Mouse (Mus musculus) hindbrain, postnatal 0 days (tissue): ENCODE data around the gene Hadhb. TPM values are rescaled to one million over a fixed set of nuclear protein-coding genes. Genes with fewer than 3 reads are reported as not detected.

Source experiments
- ATAC-seq: fragments of 200-750 bp; cut with Nextera tagmentation; 2 replicates; pipeline ENCODE4 v1.8.0; 2017; ENCODE audit warnings: mild to moderate bottlenecking, moderate TSS enrichment, moderate library complexity
- DNase-seq: peaks from one replicate; pipeline ENCODE4 v3.0.0-alpha.2; 2015; ENCODE audit warnings: low spot score
- H3K27ac ChIP-seq: fragments of 300-500 bp; sonication (generic); 2 replicates; pipeline ENCODE4 v1.5.1; 2014; ENCODE audit warnings: mild to moderate bottlenecking
- H3K27me3 ChIP-seq: fragments of 300-500 bp; sonication (generic); 2 replicates; pipeline ENCODE4 v1.6.1; 2014; ENCODE audit warnings: low read length, mixed read lengths; ENCODE audit not compliant: insufficient read depth
- H3K36me3 ChIP-seq: fragments of 300-500 bp; sonication (generic); 2 replicates; pipeline ENCODE4 v1.6.1; 2014; ENCODE audit warnings: low read length, mixed read lengths; ENCODE audit not compliant: insufficient read depth
- H3K4me1 ChIP-seq: fragments of 300-500 bp; sonication (generic); 2 replicates; pipeline ENCODE4 v1.6.1; 2014; ENCODE audit warnings: antibody characterized with exemption, low read length, mixed read lengths; ENCODE audit not compliant: insufficient read depth
- H3K4me2 ChIP-seq: fragments of 300-500 bp; sonication (generic); 2 replicates; pipeline ENCODE4 v1.6.1; 2014; ENCODE audit warnings: low read depth, mild to moderate bottlenecking, low read length, moderate library complexity, mixed read lengths
- H3K4me3 ChIP-seq: fragments of 300-500 bp; sonication (generic); 2 replicates; pipeline ENCODE4 v1.5.1; 2014; ENCODE audit warnings: low read length
- H3K9ac ChIP-seq: fragments of 300-500 bp; sonication (generic); replicated peaks from 2 replicates; pipeline ENCODE4 v1.6.1; 2014; ENCODE audit warnings: mild to moderate bottlenecking, low read length, moderate library complexity, mixed read lengths
- H3K9me3 ChIP-seq: fragments of 300-500 bp; sonication (generic); 2 replicates; pipeline ENCODE4 v1.6.1; 2016; ENCODE audit warnings: low read length, mixed read lengths
- CTCF ChIP-seq: IDR thresholded peaks from 2 replicates; pipeline ENCODE4 v1.5.1; 2016; ENCODE audit warnings: antibody characterized with exemption, control low read depth, low read depth
- WGBS: fragments of 180-500 bp; shearing (Covaris S2); extraction: QIAGEN DNeasy Blood & Tissue Kit; methylation state at CpG from one replicate; pipeline ENCODE4 v1.1.7; 2014; 5-methylcytosine and 5-hydroxymethylcytosine counted together
- polyA plus RNA-seq: library from polyadenylated mRNA; unstranded; fragments of >200 nt; fragmentation: Nextera tagmentation; extraction: Ambion mirVana; gene quantifications from 2 replicates; pipeline ENCODE4 v1.2.1, GENCODE M21; 2015
- total RNA-seq: library from RNA; depleted of rRNA; stranded (reverse); fragments of >200 nt; gene quantifications from 2 replicates; pipeline ENCODE4 v1.2.3, GENCODE M21; 2014

Hadhb gene
- total and polyA plus RNA-seq, 2 experiments from 2014 or later: 59.9 to 68.3 TPM

DNA sequence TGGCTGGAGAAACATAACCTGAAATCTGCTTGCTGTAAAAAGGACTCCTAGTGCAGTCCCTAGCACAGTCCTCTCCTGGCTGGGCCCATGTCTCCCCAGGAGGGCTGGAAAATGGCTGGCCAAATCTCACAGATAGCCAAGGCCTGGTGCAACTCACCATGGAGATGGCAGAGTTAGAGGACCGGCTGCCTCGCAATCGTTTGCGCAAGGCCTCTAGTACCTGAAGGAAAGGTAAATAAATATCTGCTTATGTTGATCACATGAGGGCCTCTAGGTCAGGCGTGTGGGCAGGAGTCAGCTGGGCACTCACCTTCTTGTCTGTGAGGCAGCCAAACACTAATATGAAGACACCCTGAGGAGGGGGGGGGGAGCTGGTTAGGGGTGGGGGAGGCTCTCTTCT, 40.3 kb downstream of the Hadhb start:
- no peaks in the 10 kb centered on the region for H3K4me1 ChIP-seq
- no peaks in the 10 kb centered on the region for H3K9me3 ChIP-seq
- DNase-seq (no peak), ATAC-seq (no peak)
- no peak overlapping the region for H3K4me3 ChIP-seq
- H3K27ac ChIP-seq: no peak overlapping the region
- no peak for TF ChIP-seq CTCF
- 92% methylated on average over 5 of the region's 5 CpGs for WGBS
- no peak overlapping the region for H3K9ac ChIP-seq
- H3K36me3 ChIP-seq: no peaks in the 10 kb centered on the region
- no peaks in the 10 kb centered on the region for H3K27me3 ChIP-seq
- H3K4me2 ChIP-seq: no peak overlapping the region

DNA sequence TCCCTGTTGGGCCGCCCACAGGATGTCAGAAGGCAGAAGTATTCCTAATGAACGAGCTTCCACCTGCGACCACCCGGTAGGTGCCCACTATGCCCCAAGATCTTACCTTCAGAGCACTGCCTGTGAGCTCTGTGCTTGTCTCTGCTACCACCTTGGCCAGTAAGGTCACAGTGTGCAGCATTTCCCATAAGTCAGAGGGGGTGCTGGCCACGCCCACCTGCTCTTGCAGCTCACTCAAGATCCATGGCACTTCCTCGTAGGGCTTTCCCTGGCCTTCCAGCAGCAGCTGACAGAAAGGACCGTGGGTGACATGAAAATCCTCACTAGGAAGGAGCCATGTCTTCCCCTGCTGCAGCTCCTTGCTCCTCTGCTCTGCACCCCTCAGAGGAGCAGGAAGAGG, 43.2 kb downstream of the Hadhb start:
- H3K27me3 ChIP-seq: no peaks in the 10 kb centered on the region
- no peak overlapping the region for H3K9ac ChIP-seq
- no peaks in the 10 kb centered on the region for H3K4me1 ChIP-seq
- H3K27ac ChIP-seq: no peak overlapping the region
- no peak overlapping the region for H3K4me3 ChIP-seq
- DNase-seq: no peak
- H3K36me3 ChIP-seq: no peaks in the 10 kb centered on the region
- no peak for ATAC-seq
- no peaks in the 10 kb centered on the region for H3K9me3 ChIP-seq
- no peak overlapping the region for H3K4me2 ChIP-seq
- 82% methylated on average over 7 of the region's 7 CpGs for WGBS
- TF ChIP-seq CTCF: no peak

DNA sequence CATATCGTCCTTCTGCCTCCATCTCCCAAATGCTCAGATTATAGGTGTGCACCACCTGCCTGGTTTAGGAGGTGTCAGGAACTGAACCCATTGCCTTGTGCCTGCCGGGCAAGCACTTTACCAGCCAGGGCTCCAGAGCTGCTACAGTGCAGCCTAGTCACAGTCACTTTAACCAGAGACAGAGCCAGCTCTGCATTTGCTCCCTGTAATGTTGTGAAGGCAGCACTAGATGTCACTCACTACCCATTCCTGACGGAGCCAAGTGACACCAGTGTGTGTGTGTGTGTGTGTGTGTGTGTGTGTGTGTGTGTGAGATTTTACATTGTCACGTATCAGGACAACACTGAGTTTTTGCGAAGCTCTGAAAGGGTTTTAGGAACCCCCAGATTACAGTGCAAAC, 46.5 kb downstream of the Hadhb start:
- no peak overlapping the region for H3K27ac ChIP-seq
- ATAC-seq: peak; percentile 87
- H3K4me3 ChIP-seq: no peak overlapping the region
- H3K9ac ChIP-seq: no peak overlapping the region
- H3K9me3 ChIP-seq: no peaks in the 10 kb centered on the region
- peak; percentile 82 for DNase-seq
- no peak overlapping the region for H3K4me2 ChIP-seq
- peak; percentile 95 for TF ChIP-seq CTCF
- WGBS: 40% methylated on average over 5 of the region's 5 CpGs
- no peaks in the 10 kb centered on the region for H3K27me3 ChIP-seq
- H3K4me1 ChIP-seq: no peaks in the 10 kb centered on the region
- no peaks in the 10 kb centered on the region for H3K36me3 ChIP-seq

DNA sequence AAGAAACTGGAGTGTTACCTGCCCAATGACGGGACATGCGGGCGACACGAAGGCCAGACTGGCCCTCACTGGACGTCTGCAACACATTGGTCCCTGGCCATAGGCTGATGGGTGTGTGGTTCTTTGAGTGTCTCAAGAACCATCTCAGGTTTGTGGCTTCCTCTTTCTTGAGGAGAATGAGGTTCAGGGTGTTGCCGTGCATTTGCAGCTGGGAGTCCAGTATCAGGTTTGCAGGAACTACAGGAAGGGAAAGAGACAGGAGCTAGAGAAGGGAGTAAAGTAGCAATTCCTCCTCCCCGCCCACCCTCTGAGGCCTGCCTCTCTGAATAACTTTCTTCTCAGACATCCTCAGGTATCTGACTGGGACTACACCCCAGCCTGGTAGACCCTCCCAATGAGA, 47.2 kb downstream of the Hadhb start:
- Histone ChIP-seq H3K9ac (no peak overlapping the region), H3K4me2 (no peak overlapping the region), H3K27ac (no peak overlapping the region), H3K4me3 (no peak overlapping the region), H3K36me3 (no peaks in the 10 kb centered on the region), H3K9me3 (no peaks in the 10 kb centered on the region), H3K4me1 (no peaks in the 10 kb centered on the region), H3K27me3 (no peaks in the 10 kb centered on the region)
- TF ChIP-seq CTCF: no peak
- WGBS: 91% methylated on average over 7 of the region's 7 CpGs
- DNase-seq (no peak), ATAC-seq (no peak)

DNA sequence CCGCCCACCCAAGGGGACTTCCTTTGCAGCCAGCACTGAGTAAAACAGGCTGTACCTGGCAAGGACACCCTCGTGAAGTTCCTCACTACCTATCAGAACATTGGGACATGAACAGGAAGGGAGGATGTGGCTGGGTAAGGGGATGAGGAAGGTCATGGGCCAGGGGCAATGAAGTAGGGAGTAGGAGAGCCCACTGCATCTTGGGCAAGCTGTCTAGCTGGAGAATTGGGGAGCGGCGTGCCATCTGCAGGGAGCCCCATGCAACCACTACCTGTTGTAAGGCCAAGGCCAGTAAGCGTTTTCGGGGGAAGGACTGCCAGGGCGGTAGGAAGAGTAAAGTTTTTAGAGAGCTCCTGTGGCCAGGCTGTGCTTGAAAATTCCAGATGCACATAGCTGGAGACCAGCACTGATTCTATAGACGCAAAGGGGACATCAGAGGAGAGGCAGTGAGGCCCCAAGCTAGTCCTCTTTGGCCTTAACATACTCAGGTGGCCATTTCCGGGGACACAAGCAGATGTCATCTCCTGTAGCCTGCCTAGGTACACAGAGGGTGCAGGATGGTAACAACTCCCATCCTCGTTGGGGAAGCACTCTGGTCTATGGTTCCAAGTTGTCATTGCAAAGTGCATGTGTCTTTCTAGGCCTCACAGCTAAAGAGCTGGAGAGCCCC, 48.3 kb downstream of the Hadhb start:
- Histone ChIP-seq H3K4me1 (no peaks in the 10 kb centered on the region), H3K9me3 (no peaks in the 10 kb centered on the region), H3K27me3 (no peaks in the 10 kb centered on the region), H3K4me3 (no peak overlapping the region), H3K9ac (no peak overlapping the region), H3K36me3 (no peaks in the 10 kb centered on the region), H3K4me2 (no peak overlapping the region), H3K27ac (no peak overlapping the region)
- no peak for TF ChIP-seq CTCF
- ATAC-seq (no peak), DNase-seq (no peak)
- WGBS: 86% methylated on average over 10 of the region's 10 CpGs

DNA sequence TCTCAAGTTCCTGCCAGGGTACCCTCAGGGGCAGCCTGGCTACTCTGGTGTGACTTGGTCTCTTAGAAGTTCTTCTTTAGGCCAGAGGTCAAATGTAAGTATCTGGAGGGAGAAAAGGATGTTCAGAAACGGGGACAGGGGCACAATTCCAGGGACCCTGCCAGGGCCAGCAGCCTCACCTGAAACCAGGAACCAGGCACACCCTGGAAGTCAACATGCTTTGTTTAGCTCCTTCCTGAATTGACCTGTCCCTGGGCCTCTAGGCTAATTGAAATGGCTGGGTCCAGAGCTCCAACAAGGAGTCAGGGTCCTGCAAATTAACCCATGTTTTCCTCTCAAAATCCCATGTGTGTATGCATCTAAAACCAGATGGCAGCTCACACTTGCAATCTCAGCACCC, 49.4 kb downstream of the Hadhb start:
- Histone ChIP-seq H3K27ac (no peak overlapping the region), H3K9ac (no peak overlapping the region), H3K36me3 (no peaks in the 10 kb centered on the region), H3K9me3 (no peaks in the 10 kb centered on the region), H3K4me2 (no peak overlapping the region), H3K4me3 (no peak overlapping the region), H3K4me1 (no peaks in the 10 kb centered on the region), H3K27me3 (no peaks in the 10 kb centered on the region)
- WGBS: 62% methylated on average over 1 of the region's 1 CpGs
- DNase-seq: no peak
- ATAC-seq: no peak
- no peak for TF ChIP-seq CTCF

DNA sequence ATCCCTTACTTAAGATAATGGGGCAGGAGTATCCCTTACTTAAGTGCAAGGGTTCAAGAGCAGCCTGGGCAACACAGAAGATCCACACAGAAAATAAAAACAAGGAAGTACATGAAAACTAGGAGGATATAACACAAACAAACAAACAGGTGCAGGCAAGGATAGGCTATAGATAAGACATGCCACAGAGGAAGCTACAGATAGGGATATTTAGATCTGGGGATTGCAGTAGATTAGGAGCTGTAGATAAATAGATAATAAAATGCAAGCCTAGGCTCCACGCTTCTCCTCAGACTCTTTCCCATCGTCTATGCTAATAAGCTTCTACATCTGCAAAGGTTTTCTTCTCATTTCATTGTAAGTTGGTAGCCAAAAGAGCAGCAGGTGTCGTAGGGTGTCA, 50.0 kb downstream of the Hadhb start:
- H3K4me1 ChIP-seq: no peaks in the 10 kb centered on the region
- TF ChIP-seq CTCF: no peak
- DNase-seq (no peak), ATAC-seq (no peak)
- H3K27me3 ChIP-seq: no peaks in the 10 kb centered on the region
- no peak overlapping the region for H3K9ac ChIP-seq
- no peaks in the 10 kb centered on the region for H3K36me3 ChIP-seq
- 61% methylated on average over 3 of the region's 3 CpGs for WGBS
- H3K4me2 ChIP-seq: no peak overlapping the region
- H3K9me3 ChIP-seq: no peaks in the 10 kb centered on the region
- H3K4me3 ChIP-seq: no peak overlapping the region
- no peak overlapping the region for H3K27ac ChIP-seq
